Comparison of ENCODE assay signal across 24 mouse cellular contexts in genomic region chr1:33604087-33604699, GRCm38 (mm10).
DNase-seq lines count a peak whose midpoint lies in the region; ATAC-seq lines count a peak whose summit lies in the region.
"Had no signal": no experiment of that assay in that cellular context is flagged by ENCODE, and none has a peak within 500 bp of the region (broad histone marks: within the 10 kb centered on the region; RNA-seq: fewer than 3 reads in every experiment).

No protein-coding gene starts in this region.

- intact Hi-C loops in heart, postnatal 36 days (cut with DNase I) = no loop called here

- no peak overlapping the region for H3K9ac ChIP-seq in midbrain, embryonic 11.5 days (ENCODE audit: low read length)
- H3K9ac ChIP-seq in midbrain, embryonic 16.5 days (ENCODE audit: low read depth, low read length) = no peak overlapping the region
- H3K9ac ChIP-seq in hindbrain, embryonic 12.5 days = no peak overlapping the region
- H3K9ac ChIP-seq: embryonic facial prominence, embryonic 15.5 days; heart, embryonic 15.5 days; hindbrain, embryonic 14.5 days had no signal

- H3K4me1 ChIP-seq in midbrain, embryonic 11.5 days (ENCODE audit: control insufficient read depth, insufficient read depth, low read length) = no peaks in the 10 kb centered on the region
- peaks cover 10% of the 10 kb centered on the region; the same call in 1 of the 2 replicates for H3K4me1 ChIP-seq in midbrain, embryonic 16.5 days (ENCODE audit: control insufficient read depth, insufficient read depth, low read length)
- peaks cover 6% of the 10 kb centered on the region; the same call in 1 of the 2 replicates for H3K4me1 ChIP-seq in hindbrain, embryonic 12.5 days
- H3K4me1 ChIP-seq: embryonic facial prominence, embryonic 15.5 days; forebrain, embryonic 10.5 days had no signal

- no peak overlapping the region for H3K4me2 ChIP-seq in midbrain, embryonic 11.5 days
- H3K4me2 ChIP-seq in midbrain, embryonic 16.5 days (ENCODE audit: low read length) = no peak overlapping the region
- no peak overlapping the region for H3K4me2 ChIP-seq in hindbrain, embryonic 12.5 days (replicated peaks)
- H3K4me2 ChIP-seq: embryonic facial prominence, embryonic 15.5 days; heart, embryonic 11.5 days; heart, embryonic 15.5 days; hindbrain, embryonic 14.5 days had no signal

- no peaks in the 10 kb centered on the region for H3K9me3 ChIP-seq in midbrain, embryonic 11.5 days (ENCODE audit: control insufficient read depth, low read length)
- H3K9me3 ChIP-seq in midbrain, embryonic 16.5 days (replicated peaks; ENCODE audit: control insufficient read depth, low read length, poor library complexity, severe bottlenecking) = no peaks in the 10 kb centered on the region
- no peaks in the 10 kb centered on the region; the same call in 1 of the 2 replicates for H3K9me3 ChIP-seq in hindbrain, embryonic 12.5 days (replicated peaks)
- H3K9me3 ChIP-seq: embryonic facial prominence, embryonic 15.5 days; heart, embryonic 15.5 days had no signal

- H3K27me3 ChIP-seq in midbrain, embryonic 11.5 days (ENCODE audit: control insufficient read depth, insufficient read depth, low read length) = no peaks in the 10 kb centered on the region
- H3K27me3 ChIP-seq in midbrain, embryonic 16.5 days (ENCODE audit: control insufficient read depth, insufficient read depth, low read depth, low read length) = no peaks in the 10 kb centered on the region
- no peaks in the 10 kb centered on the region for H3K27me3 ChIP-seq in hindbrain, embryonic 12.5 days
- H3K27me3 ChIP-seq: embryonic facial prominence, embryonic 15.5 days; heart, embryonic 15.5 days had no signal

- H3K27ac ChIP-seq in midbrain, embryonic 11.5 days (ENCODE audit: low read depth, low read length) = no peak overlapping the region
- no peak overlapping the region for H3K27ac ChIP-seq in midbrain, embryonic 16.5 days (ENCODE audit: low read length)
- no peak overlapping the region for H3K27ac ChIP-seq in hindbrain, embryonic 12.5 days
- H3K27ac ChIP-seq: embryonic facial prominence, embryonic 15.5 days; forebrain, embryonic 10.5 days; heart, adult 2 months; heart, embryonic 15.5 days; hindbrain, embryonic 14.5 days had no signal

- no peak for ATAC-seq in midbrain, embryonic 11.5 days (ENCODE audit: low FRiP score)
- no peak for ATAC-seq in midbrain, embryonic 16.5 days
- ATAC-seq in megakaryocyte-erythroid progenitor cell, adult 5-6 weeks (replicated peaks; ENCODE audit: low FRiP score, low TSS enrichment, poor library complexity, severe bottlenecking) = peak; percentile 68
- ATAC-seq in hindbrain, embryonic 12.5 days (ENCODE audit: low FRiP score) = no peak
- ATAC-seq: CD4-positive, CD25-positive, alpha-beta regulatory T cell, adult 4 months; forebrain, embryonic 14.5 days had no signal

- peak; percentile 82 for DNase-seq in heart, adult 11 months
- DNase-seq in heart, postnatal 36 days = no peak
- peak; percentile 14 for DNase-seq in midbrain, embryonic 11.5 days (ENCODE audit: low spot score, missing footprints)
- DNase-seq in thymus, postnatal 25 days = peak; percentile 26
- no peak for DNase-seq in thymus, postnatal 10 days (ENCODE audit: low spot score in 2 of 2)
- DNase-seq: adrenal gland, adult 8-10 months; adrenal gland, postnatal 36 days; B cell, adult 2 months; cerebellum, adult 2 months; cerebellum, postnatal 10 days; embryo, embryonic 11 days; gastrocnemius, postnatal 36 days; heart, adult 2 months had no signal

- H3K4me3 ChIP-seq in midbrain, embryonic 11.5 days (ENCODE audit: low read depth, low read length) = no peak overlapping the region
- H3K4me3 ChIP-seq in midbrain, embryonic 16.5 days (ENCODE audit: low read depth, low read length) = no peak overlapping the region
- no peak overlapping the region for H3K4me3 ChIP-seq in hindbrain, embryonic 12.5 days
- H3K4me3 ChIP-seq: embryonic facial prominence, embryonic 15.5 days; erythroblast, embryonic 14.5 days; forebrain, embryonic 10.5 days; heart, adult 2 months; heart, embryonic 15.5 days had no signal

- 88% methylated on average over 5 of the region's 5 CpGs for WGBS in midbrain, embryonic 11.5 days
- 82% methylated on average over 5 of the region's 5 CpGs for WGBS in midbrain, embryonic 16.5 days
- WGBS in hindbrain, embryonic 12.5 days = 92% methylated on average over 5 of the region's 5 CpGs

- H3K36me3 ChIP-seq in midbrain, embryonic 11.5 days (ENCODE audit: control insufficient read depth, insufficient read depth, low read length) = no peaks in the 10 kb centered on the region
- no peaks in the 10 kb centered on the region for H3K36me3 ChIP-seq in midbrain, embryonic 16.5 days (ENCODE audit: control insufficient read depth, insufficient read depth, low read length)
- no peaks in the 10 kb centered on the region; the same call in 1 of the 2 replicates for H3K36me3 ChIP-seq in hindbrain, embryonic 12.5 days
- H3K36me3 ChIP-seq: embryonic facial prominence, embryonic 15.5 days; heart, embryonic 15.5 days had no signal

Comparison
In these comparisons a context has a peak if more than half of its experiments do, and no peak if none do; other contexts are left out.
1. DNase-seq: peak in heart, adult 11 months (single experiment), midbrain, embryonic 11.5 days (single experiment) and thymus, postnatal 25 days (single experiment); none in heart, postnatal 36 days (0 of 2) and thymus, postnatal 10 days (0 of 2).